Mouse (Mus musculus) macrophage (primary cell): ENCODE results near the gene Slc25a31. TPM values are rescaled to one million over a fixed set of nuclear protein-coding genes. Genes with fewer than 3 reads are reported as not detected.

Source experiments
- H3K27ac ChIP-seq: fragments of 350-480 bp; formaldehyde crosslinking; 2 replicates; pipeline ENCODE4 v1.9.0; 2021
- H3K36me3 ChIP-seq: fragments of 350-480 bp; formaldehyde crosslinking; 2 replicates; pipeline ENCODE4 v1.9.0; 2021; ENCODE audit errors: inconsistent target
- H3K4me3 ChIP-seq: fragments of 350-480 bp; formaldehyde crosslinking; 2 replicates; pipeline ENCODE4 v1.9.0; 2021; ENCODE audit errors: inconsistent target
- H3K79me2 ChIP-seq: fragments of 350-480 bp; formaldehyde crosslinking; 2 replicates; pipeline ENCODE4 v1.9.0; 2021; ENCODE audit errors: inconsistent target
- WGBS: methylation state at CpG from one replicate; pipeline ENCODE4 v1.1.7; 2026; ENCODE audit warnings: inconsistent platforms; ENCODE audit not compliant: missing documents; 5-methylcytosine and 5-hydroxymethylcytosine counted together
- polyA plus RNA-seq: library from polyadenylated mRNA; stranded (reverse); fragments of 250-400 nt; gene quantifications from 3 replicates; pipeline ENCODE4 v1.2.4, GENCODE M21; 2018; ENCODE audit warnings: inconsistent platforms
- total RNA-seq, 78 experiments: library from RNA; depleted of rRNA; stranded (reverse); fragments of 250-400 nt; gene quantifications; 1 replicate in 9 of 78; 2 replicates in 24 of 78; 3 replicates in 43 of 78; 4 replicates in 2 of 78; pipeline ENCODE4 v1.2.4; 2018; ENCODE audit warnings: inconsistent platforms in 56 of 78

Slc25a31 gene
- 1 to 10 TPM in 1 of 26 experiments, under 1 TPM in 6, not detected in 19; 0.36 to 1.3 (median 0.74) TPM for total RNA-seq (2018; cell fraction: chromatin; rRNA removed)
- under 1 TPM in 19 of 26 experiments, not detected in 7; 0.03 to 0.42 (median 0.17) TPM for total RNA-seq (2018; cell fraction: cytosol; rRNA removed)
- 1 to 10 TPM in 1 of 26 experiments, under 1 TPM in 10, not detected in 15; 0.20 to 1.5 (median 0.42) TPM for total RNA-seq (2018; cell fraction: nucleus; rRNA removed)
- polyA plus RNA-seq, result 0.20 to 0.26 TPM (median 0.22 TPM) in 3 replicates

DNA sequence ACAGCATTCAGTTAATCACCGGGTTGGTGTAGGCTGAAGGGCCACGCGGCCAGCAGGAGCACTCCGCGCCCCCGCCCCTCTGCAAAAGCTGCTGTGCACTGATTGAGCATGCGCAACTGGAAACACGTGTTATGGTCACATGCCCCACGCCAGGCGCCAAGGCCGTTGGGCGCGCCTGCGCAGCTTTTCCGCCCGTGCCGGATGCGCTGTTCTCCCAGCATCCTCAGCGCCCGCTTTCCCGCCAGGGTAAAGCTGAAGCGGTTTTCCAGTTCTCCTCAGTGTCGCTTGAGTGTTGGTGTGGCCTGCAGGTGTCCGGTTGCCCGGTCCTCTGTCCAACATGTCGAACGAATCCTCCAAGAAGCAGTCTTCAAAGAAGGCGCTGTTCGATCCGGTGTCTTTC lies at the start of gene Slc25a31:
Gene Slc25a31, plus strand, starts transcription at position 201 of the 400 bp plus-strand sequence.
- Histone ChIP-seq H3K36me3 (no peaks in the 10 kb centered on the region), H3K27ac (no peak within 1 kb of the TSS), H3K4me3 (no peak within 1 kb of the TSS), H3K79me2 (no peaks in the 10 kb centered on the region)
- over 99% methylated on average over 17 of the region's 30 CpGs for WGBS

DNA sequence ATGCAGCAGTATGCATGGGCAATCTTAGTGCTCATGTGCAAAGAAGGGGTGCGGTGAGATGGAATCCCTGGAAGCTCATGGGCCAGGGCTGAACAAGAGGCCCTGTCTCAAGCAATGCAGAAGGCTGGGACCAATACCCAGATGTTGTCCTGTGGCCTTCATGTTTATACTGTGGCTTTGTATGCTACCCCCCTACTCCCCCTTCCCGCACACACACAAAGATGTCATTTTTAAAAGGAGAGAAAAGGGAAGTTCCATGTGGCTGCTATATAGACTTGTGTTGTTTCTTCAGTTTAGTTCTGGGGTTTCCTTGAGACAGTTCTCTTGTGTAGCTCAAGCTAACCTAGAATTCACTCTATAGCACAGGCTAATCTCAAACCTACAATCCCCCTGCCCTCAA lies 48.4 kb upstream of the Slc25a31 start:
- WGBS, result 60% methylated on average over 2 of the region's 2 CpGs
- Histone ChIP-seq H3K4me3 (no peak overlapping the region), H3K36me3 (no peaks in the 10 kb centered on the region), H3K79me2 (no peaks in the 10 kb centered on the region), H3K27ac (no peak overlapping the region)

DNA sequence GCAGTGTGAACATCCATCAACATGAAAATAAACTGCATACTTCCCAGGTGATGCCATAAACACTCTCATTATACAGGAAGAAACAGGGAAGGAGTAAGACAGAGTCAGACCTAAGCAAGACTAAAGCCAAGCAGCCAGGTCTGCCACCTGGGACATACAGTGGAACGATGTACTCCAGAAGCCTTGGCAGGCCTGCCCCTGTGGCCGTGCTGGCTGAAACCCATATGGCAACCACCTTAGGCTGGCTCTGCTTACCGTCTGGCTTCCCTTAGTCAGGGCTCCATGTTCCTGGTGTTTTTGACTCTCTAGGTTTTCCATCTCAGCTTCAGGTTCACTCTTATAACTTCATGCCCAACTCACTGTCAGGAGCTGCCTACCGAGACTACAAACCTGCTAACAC lies 42.5 kb upstream of the Slc25a31 start:
- Histone ChIP-seq H3K79me2 (no peaks in the 10 kb centered on the region), H3K27ac (no peak overlapping the region), H3K4me3 (no peak overlapping the region), H3K36me3 (no peaks in the 10 kb centered on the region)
- 98% methylated on average over 4 of the region's 4 CpGs for WGBS

DNA sequence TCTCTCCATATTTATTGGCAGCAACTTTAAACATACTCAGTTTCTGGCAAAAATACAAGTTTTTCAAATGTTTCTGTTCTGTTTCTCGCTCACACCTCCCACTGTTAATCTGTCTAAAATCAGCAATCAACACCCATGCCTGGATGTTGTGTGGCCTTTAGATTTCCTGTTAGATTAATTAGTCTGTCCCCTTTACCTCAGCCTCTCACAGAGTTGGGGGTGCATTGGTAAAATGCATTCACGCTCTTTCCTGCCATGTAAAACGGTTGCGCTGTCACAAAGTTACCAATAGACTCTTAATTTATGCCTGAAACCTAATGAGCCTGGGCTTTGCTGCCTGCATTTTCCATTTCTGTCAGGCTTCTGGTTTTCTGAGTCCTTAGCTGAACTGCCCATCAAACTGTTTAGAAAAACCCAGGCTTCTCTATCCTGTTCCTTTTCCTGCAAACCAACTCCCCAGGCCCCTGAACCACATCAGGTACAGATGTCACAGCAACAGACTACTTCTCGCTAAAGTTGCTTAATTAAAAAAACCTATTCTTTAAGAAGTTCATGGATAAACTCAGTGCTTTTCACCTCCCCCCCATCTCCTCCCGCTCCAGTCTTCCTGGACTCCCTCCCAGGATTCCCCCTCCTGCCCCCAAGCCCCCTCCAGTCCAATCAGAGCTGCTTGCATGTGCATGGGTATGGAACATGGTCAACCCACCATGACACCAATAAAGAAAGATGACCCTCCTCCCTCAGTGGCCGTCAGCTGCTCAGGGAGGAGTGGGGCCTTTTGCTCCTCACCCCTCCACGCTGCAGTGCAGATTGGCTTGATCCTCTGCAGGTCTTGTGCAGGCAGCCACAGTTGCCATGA lies 41.6 kb upstream of the Slc25a31 start:
- Histone ChIP-seq H3K4me3 (no peak overlapping the region), H3K36me3 (no peaks in the 10 kb centered on the region), H3K79me2 (no peaks in the 10 kb centered on the region), H3K27ac (no peak overlapping the region)
- 71% methylated on average over 8 of the region's 8 CpGs for WGBS

DNA sequence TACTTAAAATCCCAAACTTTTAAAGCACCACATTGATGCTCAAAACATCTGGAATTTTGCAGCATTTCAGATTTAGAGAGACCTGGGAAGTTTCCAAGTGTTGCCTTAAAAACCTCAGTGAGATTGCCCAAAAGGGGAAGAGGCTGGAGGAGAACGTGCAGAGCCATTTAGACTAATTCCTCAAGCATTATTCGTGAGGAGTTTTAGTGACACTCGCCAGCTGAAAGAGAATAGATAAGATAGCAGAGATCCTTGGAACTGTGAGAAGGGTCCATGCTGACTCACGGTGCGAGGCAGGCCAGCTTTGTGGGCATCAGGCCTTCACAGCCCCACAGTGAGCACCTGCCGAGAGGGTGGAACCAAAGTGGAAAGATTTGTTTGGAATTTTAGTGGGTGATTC lies 39.8 kb upstream of the Slc25a31 start:
- Histone ChIP-seq H3K4me3 (no peak overlapping the region), H3K27ac (no peak overlapping the region), H3K79me2 (no peaks in the 10 kb centered on the region), H3K36me3 (no peaks in the 10 kb centered on the region)
- WGBS, result 72% methylated on average over 6 of the region's 6 CpGs

DNA sequence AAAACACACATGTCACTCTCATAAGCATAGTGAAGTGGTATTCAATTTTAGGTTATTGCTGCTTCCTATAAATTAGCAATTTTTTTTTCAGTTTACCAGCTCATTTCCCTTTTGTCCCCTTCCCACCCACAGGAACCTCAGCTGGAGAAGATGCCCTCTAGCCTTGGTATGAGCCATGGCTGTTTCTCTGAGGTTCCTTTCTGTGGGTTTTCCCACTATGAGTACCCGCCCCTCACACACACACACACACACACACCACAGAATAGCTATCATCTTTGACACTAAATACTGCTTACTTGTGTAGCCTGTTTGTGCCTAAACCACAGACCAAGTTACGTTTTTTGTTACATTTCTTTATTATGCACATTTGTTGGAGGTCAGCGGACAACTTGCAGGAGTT lies 39.3 kb upstream of the Slc25a31 start:
- 78% methylated on average over 3 of the region's 3 CpGs for WGBS

DNA sequence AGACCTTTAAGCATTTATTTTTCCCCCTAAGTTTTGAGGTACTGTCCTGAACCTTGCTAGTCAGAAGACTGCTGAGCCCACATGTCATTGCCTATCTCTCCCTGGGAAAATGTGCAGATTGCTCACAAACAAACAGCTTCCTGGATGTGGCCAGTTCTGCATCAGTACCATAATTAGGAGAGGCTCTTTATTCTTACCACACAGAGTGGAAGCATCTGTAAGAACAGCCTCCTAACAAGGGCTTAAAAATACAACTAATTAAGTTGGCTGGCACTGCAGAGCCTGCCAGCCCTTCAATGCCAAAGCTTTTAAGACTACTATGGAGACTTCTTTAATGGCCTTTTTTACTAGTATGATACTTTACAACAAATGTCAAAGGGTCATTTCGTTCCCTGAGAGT lies 35.1 kb upstream of the Slc25a31 start:
- 92% methylated on average over 1 of the region's 1 CpGs for WGBS
- H3K27ac ChIP-seq, result no peak overlapping the region
- no peaks in the 10 kb centered on the region for H3K79me2 ChIP-seq
- H3K36me3 ChIP-seq, result no peaks in the 10 kb centered on the region
- H3K4me3 ChIP-seq, result no peak overlapping the region

More for the DNA sequence above, 39.3 kb upstream of the Slc25a31 start:
- H3K4me3 ChIP-seq, result no peak overlapping the region
- H3K79me2 ChIP-seq, result no peaks in the 10 kb centered on the region
- no peaks in the 10 kb centered on the region for H3K36me3 ChIP-seq
- no peak overlapping the region for H3K27ac ChIP-seq

DNA sequence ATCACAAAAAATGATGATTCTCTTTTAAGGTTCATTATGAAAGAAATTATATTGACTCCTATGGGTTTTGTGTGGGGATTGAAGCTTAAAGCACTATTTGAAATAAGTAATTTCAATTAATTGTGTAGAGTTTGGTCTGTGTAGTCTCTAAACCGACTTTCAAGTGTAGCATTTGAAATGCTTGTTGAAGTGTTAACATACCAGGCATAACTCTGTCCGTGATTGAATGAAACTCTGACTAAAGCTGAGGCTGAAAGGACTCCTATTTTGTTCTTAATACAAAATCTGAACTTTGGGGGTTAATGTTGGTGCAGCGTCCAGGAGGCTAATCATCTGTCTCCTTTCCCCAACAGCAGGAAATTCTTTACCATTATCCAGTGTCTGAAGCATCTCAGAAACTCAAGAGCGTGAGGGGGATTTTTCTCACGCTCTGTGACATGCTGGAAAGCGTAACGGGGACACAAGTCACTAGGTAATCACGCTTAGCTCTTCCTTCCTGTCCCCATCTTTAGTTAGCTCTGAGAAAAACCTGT lies 33.7 kb upstream of the Slc25a31 start:
- WGBS, result 96% methylated on average over 8 of the region's 8 CpGs
- no peaks in the 10 kb centered on the region for H3K79me2 ChIP-seq
- no peak overlapping the region for H3K4me3 ChIP-seq
- no peaks in the 10 kb centered on the region for H3K36me3 ChIP-seq
- no peak overlapping the region for H3K27ac ChIP-seq

DNA sequence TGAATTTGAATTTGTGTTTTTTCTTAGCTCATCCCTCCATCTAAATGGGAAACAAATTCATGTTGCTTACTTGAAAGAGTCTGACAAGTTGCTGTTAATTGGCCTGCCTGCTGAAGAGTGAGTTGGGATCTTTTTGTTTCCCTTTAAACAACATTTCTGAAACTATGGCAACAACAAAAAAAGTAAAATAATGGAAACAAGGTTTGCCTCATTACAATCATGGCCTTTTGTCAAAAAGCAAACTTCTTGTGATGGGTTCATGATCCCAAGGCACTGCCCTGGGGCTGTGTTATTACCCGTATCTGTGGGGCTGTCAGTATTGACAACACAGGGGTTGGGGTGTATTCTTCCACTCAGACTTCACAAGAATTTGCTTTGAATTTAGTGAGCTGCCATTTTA lies 29.8 kb upstream of the Slc25a31 start:
- Histone ChIP-seq H3K27ac (no peak overlapping the region), H3K36me3 (no peaks in the 10 kb centered on the region), H3K4me3 (no peak overlapping the region), H3K79me2 (no peaks in the 10 kb centered on the region)
- 95% methylated on average over 1 of the region's 1 CpGs for WGBS

DNA sequence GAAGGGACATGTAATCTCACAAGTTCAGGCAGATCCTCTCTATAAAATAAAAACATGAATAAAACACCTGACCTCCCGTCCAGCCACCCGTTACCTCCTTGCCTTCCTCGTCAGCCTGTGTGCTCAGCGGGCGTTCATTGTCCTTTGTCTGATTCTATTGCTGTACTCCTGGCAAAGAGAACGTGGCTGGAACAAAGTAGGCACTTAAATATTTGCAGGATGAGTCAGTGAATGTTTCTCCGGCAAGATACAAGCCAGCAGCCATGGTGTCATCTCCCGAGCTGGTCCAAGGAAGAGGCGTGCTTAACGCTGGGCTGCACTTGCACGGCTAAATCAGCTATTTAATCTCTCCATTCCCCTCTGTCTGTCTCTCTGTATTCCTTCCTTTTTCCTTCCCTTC lies 26.3 kb upstream of the Slc25a31 start:
- no peaks in the 10 kb centered on the region for H3K79me2 ChIP-seq
- no peak overlapping the region for H3K4me3 ChIP-seq
- no peaks in the 10 kb centered on the region for H3K36me3 ChIP-seq
- no peak overlapping the region for H3K27ac ChIP-seq
- 93% methylated on average over 11 of the region's 11 CpGs for WGBS

DNA sequence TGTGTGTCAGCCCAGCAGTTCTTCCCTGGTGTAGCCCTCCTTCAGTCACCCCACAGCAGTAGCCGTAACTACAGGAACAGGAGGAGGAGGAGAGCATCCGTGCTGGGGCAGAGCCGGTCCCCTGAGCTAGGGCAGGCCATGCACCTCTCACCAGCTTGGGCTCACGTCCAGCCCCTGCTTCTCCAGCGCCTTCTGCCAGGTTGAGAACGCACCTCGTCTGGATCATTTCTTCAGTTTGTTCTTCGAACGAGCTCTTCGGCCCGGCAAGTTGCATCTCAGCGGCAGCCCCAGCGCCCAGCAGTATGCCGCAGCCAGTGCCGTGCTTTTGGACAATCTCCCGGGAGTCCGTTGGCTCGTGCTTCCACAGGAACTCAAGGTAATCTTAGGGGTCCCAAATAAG lies 25.5 kb upstream of the Slc25a31 start:
- H3K36me3 ChIP-seq, result no peaks in the 10 kb centered on the region
- H3K4me3 ChIP-seq, result no peak overlapping the region
- no peak overlapping the region for H3K27ac ChIP-seq
- H3K79me2 ChIP-seq, result no peaks in the 10 kb centered on the region
- WGBS, result 91% methylated on average over 18 of the region's 18 CpGs

DNA sequence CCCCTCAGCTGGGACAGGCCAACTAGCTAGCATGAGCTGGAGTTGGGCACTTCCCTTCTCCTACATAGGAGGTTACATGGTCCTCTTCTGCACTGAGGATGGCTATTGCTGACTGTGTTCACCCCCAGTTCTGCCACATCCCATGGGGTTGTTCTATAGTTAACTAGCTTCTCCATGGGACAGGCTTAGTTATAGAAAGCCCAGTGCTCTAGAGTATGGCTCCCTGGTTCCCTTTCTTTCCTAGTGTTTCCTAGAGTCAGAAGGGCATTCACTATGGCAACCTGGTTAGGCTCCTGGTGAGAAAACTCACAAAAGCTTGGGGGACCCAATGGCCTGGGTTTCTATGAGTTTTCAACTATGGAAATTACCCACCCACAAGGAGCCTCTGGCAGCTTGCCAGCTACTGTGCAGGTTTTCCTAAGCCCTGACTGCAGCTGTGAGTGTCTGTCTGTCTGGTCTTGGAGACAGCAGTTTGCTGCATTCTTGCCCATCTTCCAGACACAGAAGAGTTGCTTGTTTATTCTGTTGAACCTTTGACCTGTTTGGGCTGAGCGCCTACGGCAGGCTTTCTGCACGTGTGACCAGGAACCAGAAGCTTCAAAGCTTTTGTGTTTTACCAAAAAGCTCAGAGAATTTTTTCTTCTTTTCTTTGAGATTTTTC lies 22.7 kb upstream of the Slc25a31 start:
- Histone ChIP-seq H3K4me3 (no peak overlapping the region), H3K36me3 (no peaks in the 10 kb centered on the region), H3K27ac (no peak overlapping the region), H3K79me2 (no peaks in the 10 kb centered on the region)
- 93% methylated on average over 3 of the region's 3 CpGs for WGBS

DNA sequence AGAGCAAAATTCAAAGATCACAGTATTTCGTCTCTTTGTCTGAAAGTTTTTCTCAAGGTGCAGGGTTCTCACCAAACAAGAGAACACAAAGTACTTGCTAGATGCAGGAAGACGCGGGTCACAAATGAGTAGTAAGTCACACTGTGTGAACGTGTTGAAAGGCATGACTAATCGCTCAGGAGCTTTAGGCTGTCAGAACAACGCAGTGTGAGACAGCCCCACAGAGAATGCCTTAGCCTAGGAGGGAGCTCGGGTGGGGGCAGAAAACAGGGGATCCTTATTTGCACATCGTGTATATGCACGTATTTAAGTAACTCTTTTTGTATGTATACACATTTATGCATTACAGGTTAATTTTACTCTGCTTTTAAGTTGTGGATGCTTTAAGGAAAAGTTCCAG lies 21.8 kb upstream of the Slc25a31 start:
- no peak overlapping the region for H3K27ac ChIP-seq
- no peak overlapping the region for H3K4me3 ChIP-seq
- 94% methylated on average over 9 of the region's 9 CpGs for WGBS
- no peaks in the 10 kb centered on the region for H3K79me2 ChIP-seq
- no peaks in the 10 kb centered on the region for H3K36me3 ChIP-seq

DNA sequence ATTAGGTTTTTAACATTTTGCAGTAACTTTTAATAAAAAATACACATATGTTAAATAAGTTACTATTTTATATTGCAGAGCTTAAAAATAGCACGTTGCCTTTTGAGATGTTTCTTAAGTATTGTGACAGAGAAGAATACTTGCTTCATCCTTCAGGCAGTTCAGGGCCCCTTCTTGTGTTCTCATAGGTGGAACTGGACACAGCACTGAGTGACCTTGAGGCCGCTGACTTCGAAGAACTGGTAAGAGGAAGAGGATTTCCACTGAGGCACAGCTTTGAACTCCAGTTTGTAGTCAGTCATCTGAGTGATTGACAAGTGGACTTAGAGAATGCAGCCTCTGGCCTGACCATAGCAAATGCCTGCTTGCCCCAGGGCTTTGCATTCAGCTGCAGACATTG lies 21.1 kb upstream of the Slc25a31 start:
- H3K79me2 ChIP-seq, result no peaks in the 10 kb centered on the region
- WGBS, result 84% methylated on average over 3 of the region's 3 CpGs
- H3K4me3 ChIP-seq, result no peak overlapping the region
- no peak overlapping the region for H3K27ac ChIP-seq
- H3K36me3 ChIP-seq, result no peaks in the 10 kb centered on the region

DNA sequence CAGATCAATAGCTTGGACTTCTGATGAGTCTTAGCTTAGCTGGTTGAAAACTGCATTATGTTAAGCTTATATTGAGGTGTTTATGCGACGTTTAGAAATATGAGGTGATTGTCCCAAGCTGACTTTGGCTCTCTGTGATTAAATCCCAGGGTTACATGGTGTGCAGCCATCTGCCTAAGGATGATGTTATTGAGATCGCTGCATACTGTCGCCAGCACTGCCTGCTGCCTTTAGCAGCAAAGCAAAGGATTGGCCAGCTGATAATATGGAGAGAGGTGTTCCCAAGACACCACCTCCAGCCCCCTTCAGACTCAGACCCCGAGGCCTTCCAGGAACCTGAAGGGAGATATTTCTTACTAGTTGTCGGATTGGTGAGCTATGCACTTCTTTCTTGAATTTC lies 17.1 kb upstream of the Slc25a31 start:
- H3K79me2 ChIP-seq, result no peaks in the 10 kb centered on the region
- H3K27ac ChIP-seq, result no peak overlapping the region
- 95% methylated on average over 6 of the region's 6 CpGs for WGBS
- H3K36me3 ChIP-seq, result no peaks in the 10 kb centered on the region
- no peak overlapping the region for H3K4me3 ChIP-seq
